Mouse (Mus musculus) megakaryocyte, embryonic 14.5 days (primary cell): ENCODE data around the gene 1700025G04Rik.

Experiments
- FLI1 ChIP-seq: IDR thresholded peaks from 2 replicates; pipeline ENCODE4 v1.6.1; 2012; ENCODE audit warnings: low read length, inconsistent platforms, mixed read lengths
- GATA1 ChIP-seq: IDR thresholded peaks from 3 replicates; pipeline ENCODE4 v1.6.1; 2012; ENCODE audit warnings: mixed read lengths, low read length, inconsistent platforms, borderline replicate concordance

- TF ChIP-seq GATA1 (no peak), FLI1 (no peak)
These were observed 278.5 kb downstream of the 1700025G04Rik start for GRCm38 (mm10) chr1:151811456-151811855.
